Mouse (Mus musculus): Measurements from ENCODE around the gene Sdk2.

DNA sequence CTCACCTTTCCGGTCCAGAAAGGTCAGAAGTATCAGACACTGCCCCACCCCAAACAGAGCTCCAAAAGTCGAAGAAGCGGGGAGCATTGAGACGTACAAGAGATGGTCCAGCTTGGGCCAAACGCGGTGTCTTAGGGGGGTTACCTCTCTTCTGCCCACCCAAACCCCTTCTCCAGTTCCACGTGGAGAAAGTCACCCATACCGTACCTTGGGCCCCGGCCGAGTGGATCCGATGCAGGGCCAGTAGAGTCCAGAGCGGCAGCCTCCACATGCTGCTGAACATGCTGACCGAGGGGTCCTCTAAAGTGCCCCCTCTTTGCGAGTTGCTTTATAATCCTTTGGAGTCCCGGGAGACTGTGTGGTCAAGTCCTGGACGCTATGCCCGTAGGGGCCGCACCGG, 1.2 kb downstream of the Sdk2 start:
- no peak for TF ChIP-seq POLR2A (IDR thresholded peaks at IDR 0.05; ENCODE audit: borderline replicate concordance, extremely low read depth, low read depth, low read length)
- TF ChIP-seq CTCF (IDR thresholded peaks at IDR 0.05; ENCODE audit: insufficient read depth, low read length), result no peak

Measured in lung, adult 2 months (tissue).